Mouse (Mus musculus): Measurements from ENCODE around the gene Colgalt1.

Gene Colgalt1

DNA sequence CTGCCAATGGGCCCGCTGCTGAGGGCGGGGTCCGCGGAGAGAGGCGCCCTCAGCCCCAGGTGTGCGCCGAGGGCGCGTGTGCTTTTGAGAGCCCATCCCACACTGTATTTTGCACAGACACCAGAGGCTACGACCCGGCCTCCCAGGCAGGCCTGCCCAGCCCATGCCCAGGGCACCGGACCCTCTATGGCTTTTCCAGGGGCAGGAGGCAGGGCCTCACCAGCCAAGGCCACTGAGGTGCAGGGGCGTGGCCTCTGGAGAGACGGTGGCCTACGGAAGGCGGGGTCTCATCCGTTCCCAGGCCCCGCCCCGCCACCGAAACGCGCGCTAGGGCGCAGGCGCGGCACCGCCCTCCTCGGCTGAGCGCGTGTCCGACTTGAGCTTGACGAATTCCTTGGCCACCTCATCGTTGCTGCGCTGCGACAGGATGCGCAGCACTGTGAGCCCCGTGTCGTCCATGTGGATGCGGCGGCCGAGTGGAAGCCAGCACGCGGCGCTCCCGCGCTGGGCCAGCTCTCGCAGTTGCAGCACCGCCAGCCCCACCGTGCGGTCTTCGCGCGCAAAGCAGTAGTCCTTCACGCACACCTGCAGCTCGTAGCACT, 18.4 kb downstream of the Colgalt1 start:
- peak; percentile 93 to 95 for DNase-seq

DNA sequence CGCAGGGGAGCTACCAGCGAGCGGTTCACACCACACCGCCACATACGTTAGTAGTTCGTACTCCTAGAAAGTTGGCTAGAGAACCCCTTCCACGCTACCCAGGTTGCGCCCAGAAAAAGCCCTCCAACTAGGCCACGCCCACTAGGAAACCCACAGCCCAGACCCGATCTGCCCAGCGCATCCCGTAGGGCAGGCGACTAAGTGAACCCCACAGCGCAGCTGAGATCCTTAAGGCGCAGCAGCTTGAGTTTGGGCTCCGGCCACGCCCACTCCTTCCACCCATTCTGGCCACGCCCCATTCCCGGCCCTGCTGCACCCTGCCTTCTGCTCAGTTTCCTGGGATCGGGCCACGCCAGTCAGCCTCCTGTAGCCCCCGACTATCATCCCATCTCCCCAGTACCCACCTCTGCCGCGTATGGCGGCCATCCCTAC, 19.0 kb downstream of the Colgalt1 start:
- peak; percentile 63 to 66 for DNase-seq

DNA sequence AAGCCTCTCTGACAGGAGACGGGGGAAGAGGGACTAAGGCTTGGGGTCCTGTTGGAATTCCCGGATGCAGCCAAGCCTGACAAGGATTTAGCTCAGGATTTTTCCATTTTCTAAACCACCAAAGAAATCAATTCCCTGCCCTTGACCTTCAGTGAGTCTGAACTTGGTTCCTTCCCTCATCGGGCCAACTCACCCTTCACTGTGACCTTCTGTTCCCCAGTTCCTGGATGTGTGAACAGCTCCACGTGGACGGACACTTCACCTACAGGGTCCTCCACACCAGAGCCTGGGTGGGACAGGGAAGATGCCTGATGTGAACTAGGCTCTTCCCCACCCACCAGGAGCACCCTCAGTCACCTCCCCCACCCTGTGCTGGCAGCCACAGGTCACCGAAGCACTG, 20.0 kb downstream of the Colgalt1 start:
- DNase-seq, result no peak

DNA sequence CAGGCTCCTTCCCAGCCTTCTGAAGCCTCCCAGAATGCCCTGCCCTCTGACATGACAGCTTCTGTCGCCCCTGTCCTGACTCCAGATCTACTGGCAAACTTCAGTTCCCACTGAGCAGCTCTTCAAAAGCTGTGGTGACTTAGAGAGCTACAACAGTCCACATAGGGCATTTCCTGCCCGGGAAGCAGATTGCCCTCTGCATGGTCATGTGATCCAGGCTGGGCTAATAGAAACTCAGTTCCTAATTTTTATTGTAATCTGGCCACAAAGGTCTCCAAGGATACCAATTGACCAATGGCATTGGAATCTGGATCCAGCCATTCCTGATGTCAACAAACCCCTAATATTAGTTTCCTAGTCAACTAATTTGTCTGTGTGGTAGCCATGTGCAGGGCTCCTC, 21.1 kb downstream of the Colgalt1 start:
- DNase-seq, result peak in 1 of 2 experiments; percentile 10

DNA sequence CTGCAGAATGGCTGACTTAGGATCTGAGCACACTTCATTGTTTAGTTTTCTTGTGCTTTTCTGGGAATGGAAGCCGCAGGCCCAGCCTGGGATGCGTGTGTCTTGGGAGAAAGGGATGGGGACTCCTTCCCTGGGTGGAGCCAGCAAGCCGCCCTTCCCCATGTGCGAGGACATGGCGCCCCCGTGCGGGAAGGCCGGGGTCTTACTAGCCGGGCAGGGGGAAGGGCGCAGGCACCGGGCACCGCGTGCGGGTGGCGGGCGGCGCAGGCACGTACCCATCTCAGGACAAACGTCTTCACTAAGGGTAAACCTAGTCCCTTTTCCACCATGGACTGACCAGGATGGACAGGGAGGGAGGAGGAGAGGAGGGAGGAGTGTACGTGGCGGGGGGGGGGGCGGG, 22.4 kb downstream of the Colgalt1 start:
- DNase-seq, result peak; percentile 53 to 60

DNA sequence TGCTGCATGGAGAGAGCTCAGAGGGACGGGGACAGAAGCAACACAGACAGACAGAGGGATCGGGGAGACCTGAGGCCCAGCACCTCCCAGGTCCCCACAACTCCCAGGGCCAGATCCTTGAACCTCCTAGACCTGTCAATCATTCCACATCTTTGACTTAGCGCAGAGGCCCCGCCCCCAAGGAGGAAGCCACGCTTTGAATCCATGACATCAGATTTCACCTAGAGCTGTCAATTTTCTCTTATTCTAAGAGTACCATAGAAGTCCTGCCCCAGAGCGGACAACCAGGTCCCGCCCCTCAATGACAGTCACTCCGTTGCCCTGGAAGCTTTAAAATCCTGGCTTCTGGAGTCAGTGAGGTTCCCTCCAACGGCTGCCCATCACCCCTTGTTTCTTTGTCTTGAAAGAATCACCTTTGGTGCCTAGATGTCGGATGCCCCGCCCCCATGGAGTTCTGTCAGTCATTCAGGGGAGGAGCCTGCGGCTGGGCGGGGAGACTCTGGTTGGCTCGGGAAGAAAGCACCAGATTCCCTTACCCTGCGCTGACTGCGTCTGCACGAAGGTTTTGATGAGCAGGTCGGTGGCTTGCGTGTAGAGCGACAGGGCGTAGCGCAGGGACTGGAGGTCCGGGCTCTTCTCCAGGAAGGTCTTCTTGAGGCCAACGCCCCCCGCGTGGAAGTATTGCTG, 23.3 kb downstream of the Colgalt1 start:
- DNase-seq, result peak; percentile 71 to 77

DNA sequence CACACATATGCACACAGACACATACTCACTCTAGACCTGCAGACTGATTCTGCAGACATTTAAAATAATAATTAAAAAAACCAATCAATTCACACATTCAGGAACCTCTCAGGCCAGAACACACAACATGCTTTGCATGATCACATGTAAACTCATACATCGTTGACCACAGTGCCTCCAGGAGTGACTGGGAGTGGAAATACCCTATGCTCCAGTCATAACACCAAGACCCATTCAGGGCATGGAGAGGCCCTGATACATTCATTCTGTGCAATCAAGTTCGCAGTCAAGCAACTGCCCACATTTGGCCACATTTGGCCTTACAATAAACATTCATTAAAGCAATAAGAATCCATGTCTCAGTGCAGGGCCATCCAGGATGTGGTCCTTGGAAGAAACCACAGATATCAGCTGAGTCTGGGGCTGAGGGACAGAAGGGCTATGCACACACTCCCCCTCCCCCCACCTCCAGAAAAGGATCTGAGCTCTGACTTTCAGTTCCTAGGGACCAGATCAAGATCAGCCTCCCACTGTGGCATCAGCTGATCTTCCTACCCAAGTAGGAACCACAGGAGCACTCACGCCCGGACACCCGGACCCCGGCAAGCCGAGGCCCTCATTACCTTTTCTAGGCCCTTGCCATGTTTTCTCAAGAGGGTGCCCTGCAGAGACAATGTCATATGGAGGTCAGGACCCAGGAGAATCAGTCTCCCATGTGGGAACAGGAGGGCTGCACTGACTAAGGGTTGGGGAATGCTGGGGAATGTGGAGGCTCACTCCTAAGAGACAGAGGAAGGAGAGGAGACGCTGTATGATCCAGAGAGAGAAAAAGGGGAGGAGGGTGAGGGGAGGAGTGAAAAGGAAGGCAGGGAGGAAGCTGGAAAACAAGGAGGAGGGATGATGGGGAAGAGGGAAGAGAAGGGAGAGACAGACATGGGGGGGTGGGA, 26.6 kb downstream of the Colgalt1 start:
- no peak for DNase-seq

DNA sequence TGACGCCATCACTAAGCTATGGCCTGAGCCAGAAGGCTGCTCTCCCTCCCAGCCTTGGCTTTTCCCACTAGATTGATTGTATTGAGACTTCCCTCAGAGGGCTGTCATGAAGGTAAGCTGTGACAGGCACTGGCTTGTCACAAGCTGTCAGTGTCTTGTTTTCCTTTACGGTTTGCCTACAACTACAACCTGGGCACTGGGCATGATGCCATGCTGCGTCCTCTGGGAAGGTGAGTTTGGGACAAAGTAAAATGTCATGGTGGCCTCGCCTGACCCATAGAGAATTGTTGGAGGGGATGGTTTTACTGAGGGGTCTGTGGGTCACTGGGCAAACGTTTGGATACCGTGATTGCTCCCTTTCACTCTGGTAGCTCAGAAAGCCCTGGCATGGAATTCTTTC, 27.5 kb downstream of the Colgalt1 start:
- DNase-seq, result no peak

DNA sequence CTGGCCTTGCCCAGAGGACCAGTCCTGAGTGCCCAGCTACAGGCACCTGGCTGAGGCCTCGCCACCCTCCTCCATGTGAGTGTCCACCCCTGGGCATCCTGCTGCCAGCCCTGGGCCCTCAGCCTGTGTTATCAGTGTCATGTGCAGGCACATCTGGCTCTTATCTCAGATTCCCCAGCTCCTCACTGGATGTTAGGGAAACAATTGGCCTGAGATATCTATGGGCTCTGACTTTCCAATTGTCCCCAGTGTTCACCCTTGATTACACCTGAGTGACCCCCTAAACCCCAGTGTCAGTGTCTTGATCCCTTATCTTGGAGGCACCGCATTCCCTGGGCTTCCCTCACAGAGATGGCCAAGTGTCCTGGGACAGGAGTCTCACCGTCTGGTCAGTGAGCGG, 28.5 kb downstream of the Colgalt1 start:
- DNase-seq, result no peak

DNA sequence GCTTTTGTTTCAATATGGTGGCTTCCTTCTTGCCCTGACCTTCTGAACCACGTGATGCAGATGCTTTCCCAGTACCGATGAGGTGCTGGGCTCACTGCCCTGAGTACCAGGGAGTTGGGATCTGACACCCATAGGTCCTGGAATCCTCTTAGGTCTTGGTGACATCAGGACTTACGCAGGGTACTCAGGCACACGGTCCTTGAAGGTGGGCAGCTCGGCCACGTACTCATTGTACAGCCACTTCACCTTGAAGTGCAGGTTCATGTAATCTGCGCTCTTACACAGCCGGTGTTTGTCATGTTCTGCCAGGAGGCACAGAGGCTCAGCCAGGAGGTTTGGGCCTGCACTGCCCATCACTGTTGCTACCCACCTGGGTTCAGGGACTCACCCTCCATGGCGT, 34.7 kb downstream of the Colgalt1 start:
- DNase-seq, result peak in 1 of 2 experiments; percentile 36

DNA sequence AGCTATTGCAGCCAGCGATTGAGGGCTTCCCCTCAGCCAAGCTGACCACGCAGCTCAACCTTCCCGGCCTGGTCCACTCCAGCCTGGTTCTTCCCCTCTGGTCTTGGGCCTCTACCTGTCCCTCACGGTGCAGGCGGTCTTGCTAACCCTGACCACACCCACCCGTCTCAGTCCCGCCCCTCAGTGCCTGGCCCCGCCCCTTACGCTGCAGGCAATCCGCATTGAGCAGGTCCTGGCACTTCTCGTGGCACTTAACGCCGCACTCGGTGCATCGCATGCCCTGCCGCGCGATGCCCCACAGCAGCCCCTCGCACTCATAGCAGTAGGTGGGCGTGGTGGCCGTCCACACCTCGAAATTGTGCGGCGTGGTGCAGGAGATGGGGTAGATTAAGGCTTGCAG, 43.8 kb downstream of the Colgalt1 start:
- DNase-seq, result no peak

DNA sequence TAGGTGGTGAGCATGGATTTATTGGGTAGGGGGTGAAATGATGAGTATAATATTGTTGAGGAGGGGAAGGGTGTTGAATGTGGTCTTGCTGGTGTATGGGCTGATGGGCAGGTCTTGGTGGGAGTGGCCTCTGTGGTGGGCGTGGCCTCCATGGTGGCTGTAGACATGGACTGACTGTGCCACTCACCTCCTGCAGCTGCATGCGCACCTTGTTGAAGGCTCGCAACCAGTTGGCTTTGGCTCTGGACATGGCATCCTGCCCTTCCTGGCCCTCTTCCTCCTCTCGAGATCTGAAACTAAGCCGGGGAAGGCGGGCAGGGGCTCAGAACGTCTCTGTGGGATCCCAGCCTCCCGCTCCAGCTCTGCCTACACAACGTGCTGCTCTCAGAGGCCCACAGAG, 47.0 kb downstream of the Colgalt1 start:
- DNase-seq, result no peak

DNA sequence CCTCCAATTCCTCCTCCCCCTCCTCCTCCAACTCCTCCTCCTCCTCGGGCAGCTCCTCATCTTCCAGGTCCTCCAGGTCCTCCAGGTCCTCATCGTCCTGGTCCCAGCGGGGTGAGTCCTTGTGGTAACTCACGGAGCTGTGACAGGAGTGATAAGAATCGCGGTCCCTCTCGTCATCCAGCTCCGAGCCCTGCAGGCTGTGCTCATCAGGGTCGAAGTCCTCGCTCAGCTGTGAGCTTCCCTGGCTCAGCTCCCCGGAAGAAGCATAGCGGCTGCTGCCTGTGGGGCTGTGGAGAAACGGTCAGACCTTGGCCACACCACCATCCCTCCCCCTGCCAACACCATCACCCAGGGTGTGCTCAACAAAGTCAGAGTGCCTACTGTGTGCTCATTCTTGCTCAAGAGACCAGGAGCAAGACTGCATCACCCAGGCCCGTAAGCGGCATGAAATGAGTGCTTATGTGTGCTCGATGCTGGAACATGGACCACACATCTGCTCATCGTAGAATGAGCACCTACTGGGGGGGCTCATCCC, 47.8 kb downstream of the Colgalt1 start:
- DNase-seq, result no peak

DNA sequence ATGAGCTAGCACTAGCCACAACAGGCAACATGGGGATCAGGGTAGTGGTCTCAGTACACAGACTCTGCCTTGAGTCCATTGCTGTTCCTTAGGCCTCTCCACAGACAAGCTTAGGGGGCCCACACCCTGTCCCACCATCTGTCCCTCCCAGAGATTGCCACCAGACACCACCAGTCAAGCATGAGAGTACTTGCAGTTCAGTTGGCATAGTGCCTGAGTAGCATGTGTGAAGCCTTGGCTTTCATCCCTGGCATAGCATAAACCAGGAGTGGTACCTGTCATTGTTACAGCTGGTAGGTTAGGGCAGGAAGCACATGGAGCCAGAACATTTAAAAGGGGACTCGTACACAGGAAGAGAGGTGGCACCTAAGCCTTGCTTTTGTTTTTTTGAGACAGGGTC, 49.0 kb downstream of the Colgalt1 start:
- DNase-seq, result no peak

DNA sequence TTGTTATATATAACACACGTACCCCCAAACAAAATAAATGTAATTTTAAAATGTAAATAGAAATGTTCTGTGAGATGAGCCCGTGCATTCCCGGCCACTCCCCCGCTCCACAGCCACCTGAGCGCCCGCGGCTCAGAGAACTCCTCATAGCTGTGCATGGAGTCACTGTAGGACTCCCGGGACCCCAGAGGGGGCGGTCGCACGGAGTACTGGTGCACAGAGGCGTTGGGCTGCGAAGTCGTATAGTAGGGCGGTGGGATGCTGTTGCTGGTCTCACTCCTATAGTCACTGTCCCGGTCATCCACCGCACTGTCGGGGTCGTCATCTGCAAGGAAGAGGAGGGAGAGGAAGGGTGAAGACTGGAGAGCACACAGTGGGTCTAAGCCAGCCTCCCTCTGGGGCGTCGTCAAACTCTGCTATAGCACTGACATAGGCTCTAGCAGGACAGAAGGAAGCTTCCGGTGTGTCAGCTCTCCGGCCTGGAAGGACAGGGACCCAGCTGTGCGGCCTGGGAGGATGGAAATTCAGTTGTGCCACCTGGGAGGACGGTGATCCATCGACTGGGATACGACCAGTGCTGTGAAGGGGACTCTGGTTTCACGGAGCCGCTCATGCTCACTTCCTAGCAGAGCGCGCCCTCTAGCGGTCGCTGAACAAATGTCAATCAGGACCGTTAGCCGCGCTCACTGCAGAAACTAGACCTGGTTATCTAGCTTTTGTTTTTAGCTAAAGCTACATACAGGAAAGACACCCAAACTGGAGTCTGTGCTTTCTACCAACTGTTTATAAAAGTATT, 49.7 kb downstream of the Colgalt1 start:
- peak; percentile 78 to 80 for DNase-seq

DNA sequence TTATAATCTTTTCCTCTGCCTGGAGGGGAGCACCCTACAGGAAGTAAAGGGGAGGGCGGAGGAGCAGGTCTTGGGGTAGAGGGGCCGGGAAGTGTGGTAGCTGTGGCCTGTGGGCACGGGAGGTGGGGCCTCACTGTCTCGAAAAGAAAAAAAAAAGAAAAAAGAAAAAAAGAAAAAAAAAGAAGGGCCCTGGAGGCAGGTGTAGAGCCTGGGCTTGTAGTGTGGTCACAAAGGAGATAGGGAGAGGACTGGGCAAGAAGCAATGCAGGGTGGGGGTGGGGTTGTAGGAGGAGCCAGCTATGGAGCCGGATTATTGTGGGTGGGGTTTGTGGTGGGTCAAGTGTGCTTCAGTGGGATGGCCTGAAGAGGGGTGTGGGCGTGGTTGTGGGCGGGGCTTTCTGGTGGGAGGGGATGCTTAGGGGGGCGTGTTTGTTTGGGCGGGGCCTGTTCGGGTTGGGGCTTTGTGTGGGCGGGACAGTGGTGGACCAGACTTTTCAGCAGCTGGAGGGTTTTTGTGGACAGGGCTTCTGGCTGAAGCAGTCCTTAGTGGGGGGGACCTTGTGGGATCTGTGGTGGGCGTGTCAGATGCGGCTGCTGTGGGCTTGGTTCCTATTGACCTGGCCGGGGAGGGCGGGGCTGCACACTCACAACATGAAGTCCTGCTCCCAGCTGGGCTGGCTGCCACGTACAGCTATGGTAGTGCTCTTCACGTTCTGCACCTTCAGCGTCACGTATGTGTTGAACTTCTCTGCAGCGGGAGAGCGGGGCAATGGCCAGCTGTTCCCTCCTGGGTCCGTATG, 54.7 kb downstream of the Colgalt1 start:
- peak; percentile 56 to 59 for DNase-seq

DNA sequence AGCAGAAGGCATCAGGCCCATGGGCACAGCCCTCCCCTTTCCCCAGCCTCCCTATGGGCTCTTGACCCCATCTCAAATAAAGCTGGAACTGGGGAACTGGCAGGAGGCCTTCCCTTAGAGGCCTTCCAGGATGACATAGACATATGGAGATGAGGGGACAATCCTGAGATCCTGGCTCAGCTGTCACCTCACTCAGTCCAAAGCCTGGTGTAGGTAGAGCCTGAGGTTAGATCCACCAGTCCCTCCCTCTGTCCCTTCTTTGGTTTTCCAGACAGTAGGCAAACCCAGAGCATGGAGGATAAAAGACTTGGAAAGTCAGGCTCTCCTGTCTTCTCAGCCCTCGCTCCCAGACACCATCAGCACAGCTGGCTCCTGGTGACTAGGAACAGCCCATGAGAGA, 56.1 kb downstream of the Colgalt1 start:
- DNase-seq, result no peak

DNA sequence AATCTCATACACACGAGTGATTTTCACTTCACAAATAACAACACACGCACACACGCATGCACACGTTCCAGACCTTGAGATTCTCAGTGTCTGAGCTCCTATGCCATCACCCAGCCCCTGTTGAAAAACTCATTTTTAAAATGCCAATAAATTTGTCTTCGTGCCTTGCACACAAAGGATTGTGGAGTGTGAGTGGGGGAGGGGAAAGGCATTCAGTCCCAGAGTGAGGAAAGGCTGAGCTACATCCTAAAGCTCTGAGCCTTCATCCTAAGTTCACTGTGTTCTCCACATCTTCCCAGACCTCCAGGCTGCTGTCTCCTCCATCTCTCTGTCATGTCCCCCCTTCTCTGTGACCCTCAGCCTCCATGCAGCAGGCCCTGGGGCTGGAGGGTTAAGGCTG, 56.5 kb downstream of the Colgalt1 start:
- DNase-seq, result no peak

DNA sequence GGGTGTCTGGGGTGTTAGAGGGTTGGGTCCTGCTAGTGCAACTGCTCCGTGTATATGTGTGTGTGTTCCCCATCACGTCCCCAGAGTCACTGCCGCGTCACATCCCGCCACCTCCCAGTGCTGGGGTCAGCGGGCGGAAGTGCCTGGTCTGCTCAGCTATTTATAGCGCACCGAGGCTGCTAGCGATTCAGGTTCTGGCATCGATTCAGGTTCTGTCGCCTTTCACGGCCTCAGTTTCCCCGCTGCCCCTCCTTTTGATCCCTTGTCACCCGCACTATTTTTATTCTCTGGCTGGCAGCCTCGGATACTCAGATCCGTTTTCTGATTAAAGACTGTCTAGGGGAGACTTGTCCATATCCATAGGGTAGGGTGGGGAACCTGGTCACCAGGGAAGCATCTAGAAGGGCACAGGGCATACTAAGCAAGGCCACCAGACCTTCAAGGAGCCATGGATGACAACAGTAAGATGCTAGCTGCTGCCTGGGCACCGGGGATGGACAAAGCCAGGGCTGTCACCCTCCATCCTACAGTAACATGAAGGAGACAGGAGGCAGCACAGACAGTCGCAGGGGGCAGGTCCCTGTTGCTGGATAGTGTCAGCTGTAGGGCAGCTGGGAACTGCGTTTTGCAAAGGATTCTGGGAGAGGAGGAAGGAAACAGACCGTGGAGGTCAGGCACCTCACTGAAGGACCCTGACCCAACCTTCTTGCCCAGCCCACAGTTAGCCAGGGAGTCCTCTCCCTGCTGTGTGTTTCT, 57.6 kb downstream of the Colgalt1 start:
- peak in 1 of 2 experiments; percentile 26 for DNase-seq

DNA sequence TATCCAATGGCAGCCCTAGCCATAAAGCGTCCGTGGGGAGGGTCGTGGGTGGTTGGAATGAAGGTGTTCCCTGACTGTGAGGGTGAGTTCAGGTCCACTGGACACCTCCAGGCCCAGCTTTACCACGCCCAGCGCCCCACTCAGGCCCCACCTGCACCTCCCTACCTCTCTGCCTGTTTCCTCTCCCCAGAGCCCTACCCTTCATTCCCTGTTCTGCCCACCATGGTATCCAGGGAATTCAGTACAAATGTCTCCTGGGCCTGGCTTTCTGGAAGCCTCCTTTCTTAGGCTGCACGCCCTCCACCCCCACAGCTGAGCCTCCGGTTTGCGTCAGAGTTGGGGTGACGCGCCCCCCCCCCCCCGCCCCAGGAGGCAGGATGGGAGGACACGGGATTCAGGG, 59.4 kb downstream of the Colgalt1 start:
- DNase-seq, result no peak

All from lung, adult 18-20 months (tissue).